In the genomic region with DNA sequence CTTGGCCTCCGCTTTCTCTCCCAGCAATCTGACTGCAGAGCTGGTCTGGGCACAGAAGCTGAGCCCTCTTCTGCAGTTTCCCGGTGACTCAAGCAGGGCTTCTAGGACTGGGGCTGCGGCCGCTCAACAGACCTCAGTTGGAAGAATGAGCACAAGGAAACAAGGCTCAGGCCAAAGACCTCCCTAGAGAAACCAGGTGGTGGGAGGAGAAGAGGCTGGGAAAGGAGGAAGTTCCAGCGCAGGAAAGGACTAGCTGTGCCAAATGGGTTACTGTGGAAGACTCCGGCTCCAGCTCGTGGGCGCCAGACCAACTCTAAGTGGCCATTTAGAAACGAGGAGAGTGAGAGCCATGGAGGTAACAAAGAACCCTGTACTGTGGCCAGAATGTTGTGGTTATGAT, we compare ENCODE assay signal across 12 mouse cellular contexts. TPM values are rescaled to one million over a fixed set of nuclear protein-coding genes. Genes with fewer than 3 reads are reported as not detected.
DNase-seq lines count a peak whose midpoint lies in the region; ATAC-seq and TF ChIP-seq lines count a peak whose summit lies in the region.
"Had no signal": no experiment of that assay in that cellular context is flagged by ENCODE, and none has a peak within 500 bp of the region (broad histone marks: within the 10 kb centered on the region; RNA-seq: fewer than 3 reads in every experiment).

No protein-coding gene starts in this region.

- no peak for TF ChIP-seq POLR2A in kidney, adult 2 months (IDR thresholded peaks at IDR 0.05; ENCODE audit: low read depth, low read length)

- ATAC-seq in heart, embryonic 16.5 days (replicated peaks; ENCODE audit: extremely low read depth, insufficient read depth, low FRiP score): no peak
- no peak for ATAC-seq in erythroid progenitor cell, adult 5-6 weeks (replicated peaks; ENCODE audit: low FRiP score, poor library complexity, severe bottlenecking)
- no peak for ATAC-seq in liver, embryonic 11.5 days (replicated peaks; ENCODE audit: low FRiP score)
- ATAC-seq: midbrain, embryonic 13.5 days had no signal

- H3K27ac ChIP-seq in kidney, adult 2 months (ENCODE audit: insufficient read depth, low read depth, low read length): peak overlapping the region; percentile 24
- peak overlapping the region; percentile 78 for H3K27ac ChIP-seq in gastrocnemius, adult 2 months
- H3K27ac ChIP-seq in heart, embryonic 16.5 days (ENCODE audit: low read length): 0 out of 2 replicates have a peak overlapping the region, but pooled peaks have one; percentile 3
- no peak overlapping the region for H3K27ac ChIP-seq in liver, embryonic 11.5 days (ENCODE audit: low read depth, low read length)
- H3K27ac ChIP-seq: midbrain, embryonic 13.5 days had no signal

- H3K9ac ChIP-seq in heart, embryonic 16.5 days (ENCODE audit: low read length): 0 out of 2 replicates have a peak overlapping the region, but pooled peaks have one; percentile 2
- H3K9ac ChIP-seq in liver, embryonic 11.5 days (ENCODE audit: low read depth, low read length): no peak overlapping the region
- H3K9ac ChIP-seq: midbrain, embryonic 13.5 days had no signal

- intact Hi-C loops in gastrocnemius, adult 2 months (cut with DNase I): loop anchor here (10.0 kb wide), 3 partner anchors 205 to 365 kb away; no protein-coding TSS in a partner anchor

- no peaks in the 10 kb centered on the region for H3K36me3 ChIP-seq in kidney, adult 2 months (ENCODE audit: control insufficient read depth, insufficient read depth, low read length)
- H3K36me3 ChIP-seq in heart, embryonic 16.5 days (ENCODE audit: control insufficient read depth, insufficient read depth): no peaks in the 10 kb centered on the region
- H3K36me3 ChIP-seq in liver, embryonic 11.5 days (ENCODE audit: control insufficient read depth, insufficient read depth, low read length): no peaks in the 10 kb centered on the region
- H3K36me3 ChIP-seq: midbrain, embryonic 13.5 days had no signal

- H3K4me2 ChIP-seq in heart, embryonic 16.5 days (ENCODE audit: low read depth, low read length): peak overlapping the region; percentile 85
- no peak overlapping the region for H3K4me2 ChIP-seq in liver, embryonic 11.5 days
- H3K4me2 ChIP-seq: midbrain, embryonic 13.5 days had no signal

- WGBS in kidney, adult 2 months: 56% methylated on average over 9 of the region's 9 CpGs
- WGBS in heart, embryonic 16.5 days: 67% methylated on average over 9 of the region's 9 CpGs
- 80% methylated on average over 9 of the region's 9 CpGs for WGBS in liver, embryonic 11.5 days

- peaks cover 6% of the 10 kb centered on the region; the same call in 1 of the 2 replicates for H3K4me1 ChIP-seq in kidney, adult 2 months (ENCODE audit: control insufficient read depth, insufficient read depth, low read length)
- H3K4me1 ChIP-seq in heart, embryonic 16.5 days (ENCODE audit: control insufficient read depth, insufficient read depth, low read length): peaks cover 19% of the 10 kb centered on the region
- H3K4me1 ChIP-seq in liver, embryonic 11.5 days (replicated peaks; ENCODE audit: control insufficient read depth, insufficient read depth, low read length): no peaks in the 10 kb centered on the region

- peak overlapping the region; percentile 6; the same call in 1 of the 2 replicates for H3K4me3 ChIP-seq in kidney, adult 2 months (ENCODE audit: insufficient read depth, low read depth, low read length)
- peak overlapping the region; percentile 78 for H3K4me3 ChIP-seq in gastrocnemius, adult 2 months
- H3K4me3 ChIP-seq in heart, embryonic 16.5 days (ENCODE audit: low read length): peak overlapping the region; percentile 13; the same call in 1 of the 2 replicates
- no peak overlapping the region for H3K4me3 ChIP-seq in liver, embryonic 11.5 days (ENCODE audit: low read depth, low read length)
- H3K4me3 ChIP-seq: midbrain, embryonic 13.5 days had no signal

- no peaks in the 10 kb centered on the region for H3K9me3 ChIP-seq in heart, embryonic 16.5 days (replicated peaks; ENCODE audit: control insufficient read depth, low read length)
- H3K9me3 ChIP-seq in liver, embryonic 11.5 days (ENCODE audit: control insufficient read depth, low read length): no peaks in the 10 kb centered on the region
- H3K9me3 ChIP-seq: midbrain, embryonic 13.5 days had no signal

- DNase-seq in kidney, adult 2 months: peak; percentile 76
- DNase-seq in kidney, adult 8-10 months: no peak
- DNase-seq in gastrocnemius, adult 2 months: peak; percentile 75
- DNase-seq in lung, postnatal 10 days: peak; percentile 52
- no peak for DNase-seq in Muller cell, postnatal 12 days (ENCODE audit: inconsistent ontology term)
- no peak for DNase-seq in liver, embryonic 11.5 days (ENCODE audit: low spot score)
- DNase-seq: adrenal gland, adult 2 months; layer of hippocampus, adult 9-11 months; thymus, adult 18-20 months had no signal

- H3K27me3 ChIP-seq in kidney, adult 2 months (replicated peaks; ENCODE audit: control insufficient read depth, insufficient read depth, low read length): no peaks in the 10 kb centered on the region
- H3K27me3 ChIP-seq in heart, embryonic 16.5 days (ENCODE audit: control insufficient read depth, insufficient read depth, low read length): peaks cover 15% of the 10 kb centered on the region; the same call in 1 of the 2 replicates
- peaks cover 26% of the 10 kb centered on the region for H3K27me3 ChIP-seq in liver, embryonic 11.5 days (replicated peaks; ENCODE audit: control insufficient read depth, insufficient read depth, low read length)

- TF ChIP-seq CTCF in kidney, adult 2 months (conservative IDR thresholded peaks at IDR 0.05; ENCODE audit: insufficient read depth, insufficient read length, low read depth, low read length): no peak
- no peak for TF ChIP-seq CTCF in gastrocnemius, adult 2 months (IDR thresholded peaks at IDR 0.05)

RNA-seq across cellular contexts. Expression of a gene that starts 2.6 kb away (rescaled TPM):
- 6.2 and 7.3 TPM in 2 replicates for polyA plus RNA-seq in kidney, adult 2 months (2012; rRNA removed)
- 1 to 10 TPM; 1.3 to 3.0 TPM for total RNA-seq in gastrocnemius, adult 2 months (2021)
- polyA plus RNA-seq in heart, embryonic 16.5 days (2015; fragmentation: Nextera tagmentation; extraction: Ambion mirVana): 4.3 and 5.4 TPM in 2 replicates
- total RNA-seq in erythroid progenitor cell, adult 5-6 weeks (2015; ENCODE audit: low replicate concordance): not detected in 2 replicates
- total RNA-seq in erythroid progenitor cell, adult 5-6 weeks (2017; ENCODE audit: low replicate concordance): 0.13 TPM in 1 of 2 replicates, not detected in the other
- polyA plus RNA-seq in liver, embryonic 11.5 days (2014; fragmentation: Nextera tagmentation; extraction: Ambion mirVana): 2.5 and 3.0 TPM in 2 replicates

RNA-seq across cellular contexts. Expression of a gene that starts 22.7 kb away (rescaled TPM):
- polyA plus RNA-seq in kidney, adult 2 months (2012; rRNA removed): 0.83 and 1.7 TPM in 2 replicates
- 10 to 100 TPM in 1 of 2 experiments, 1 to 10 TPM in 1; 1.5 to 14.6 TPM for total RNA-seq in gastrocnemius, adult 2 months (2021)
- polyA plus RNA-seq in heart, embryonic 16.5 days (2015; fragmentation: Nextera tagmentation; extraction: Ambion mirVana): 10.0 and 12.7 TPM in 2 replicates
- total RNA-seq in erythroid progenitor cell, adult 5-6 weeks (2015; ENCODE audit: low replicate concordance): not detected in 2 replicates
- total RNA-seq in erythroid progenitor cell, adult 5-6 weeks (2017; ENCODE audit: low replicate concordance): not detected in 2 replicates
- 0.12 and 0.19 TPM in 2 replicates for polyA plus RNA-seq in liver, embryonic 11.5 days (2014; fragmentation: Nextera tagmentation; extraction: Ambion mirVana)

Comparison
In these comparisons a context has a peak if more than half of its experiments do, and no peak if none do; other contexts are left out.
1. DNase-seq: peak in kidney, adult 2 months (single experiment), gastrocnemius, adult 2 months (single experiment) and lung, postnatal 10 days (single experiment); none in kidney, adult 8-10 months (0 of 2), Muller cell, postnatal 12 days (single experiment) and liver, embryonic 11.5 days (single experiment).